Mouse (Mus musculus): ENCODE results near the gene Slc17a9. TPM values are rescaled to one million over a fixed set of nuclear protein-coding genes. Genes with fewer than 3 reads are reported as not detected.

Gene Slc17a9
- 197 and 221 TPM in 2 replicates for polyA plus RNA-seq (2012; rRNA removed)

DNA sequence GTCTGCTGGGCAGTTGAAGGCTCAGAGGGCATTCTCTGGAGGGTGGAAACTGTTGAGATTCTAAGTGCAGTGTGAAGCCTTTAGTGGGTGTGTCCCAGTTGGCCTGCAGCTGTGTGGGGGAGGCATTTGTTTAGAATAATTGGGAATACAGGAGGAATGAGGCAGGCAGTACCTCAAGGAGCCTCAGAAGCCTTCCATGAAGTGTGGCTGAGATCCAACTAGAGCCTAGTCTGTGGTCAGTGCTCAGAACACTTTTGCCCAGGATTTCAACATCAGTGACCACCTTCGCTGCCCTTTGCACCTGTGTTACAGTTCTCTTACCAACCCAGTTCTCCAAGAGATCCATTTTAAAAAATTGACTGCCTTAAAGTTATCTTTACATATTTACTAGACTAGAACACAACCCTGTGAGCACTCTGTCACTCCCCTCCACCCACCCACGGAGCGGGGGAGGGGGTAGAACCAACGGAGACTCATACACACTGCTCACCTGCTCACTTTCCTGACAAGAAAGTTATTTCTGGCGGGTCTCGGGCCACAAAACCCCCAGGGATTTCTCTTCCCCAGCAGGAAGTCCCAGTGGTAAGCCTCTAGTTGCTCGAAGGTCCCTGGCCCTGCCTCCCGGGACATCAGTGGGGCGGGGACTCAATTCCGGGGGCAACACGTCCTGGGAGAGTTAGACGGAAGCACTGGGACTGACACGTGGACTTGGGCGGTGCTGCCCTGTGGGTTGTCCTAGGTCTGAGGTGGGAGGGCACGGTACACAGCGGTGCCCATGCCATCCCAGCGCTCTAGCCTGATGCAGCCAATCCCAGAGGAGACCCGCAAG lies at the start of gene Slc17a9:
Slc17a9 (plus strand) TSS at position 679 of the 829 bp plus-strand sequence.
- no peak for DNase-seq (ENCODE audit: low read depth)

DNA sequence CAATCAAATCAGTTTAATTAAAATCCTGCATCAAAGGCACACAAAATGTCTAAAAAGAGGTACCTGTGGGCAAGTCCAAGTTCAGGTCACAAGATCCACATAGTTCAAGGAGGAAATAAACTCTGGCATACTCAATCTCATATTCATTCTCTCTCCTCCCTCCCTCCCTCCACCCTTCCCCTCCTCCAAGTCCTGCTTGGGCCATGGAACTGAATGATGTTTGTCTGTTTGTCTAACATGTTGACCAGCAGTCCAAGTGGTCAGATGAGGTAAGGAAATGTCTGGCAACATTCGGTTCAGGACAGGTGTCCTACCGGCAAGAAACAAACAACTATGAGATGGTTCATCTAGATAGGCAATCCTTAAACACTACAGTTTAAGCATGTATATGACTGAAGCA lies 48.4 kb upstream of the Slc17a9 start:
- no peak for DNase-seq (ENCODE audit: low read depth)

DNA sequence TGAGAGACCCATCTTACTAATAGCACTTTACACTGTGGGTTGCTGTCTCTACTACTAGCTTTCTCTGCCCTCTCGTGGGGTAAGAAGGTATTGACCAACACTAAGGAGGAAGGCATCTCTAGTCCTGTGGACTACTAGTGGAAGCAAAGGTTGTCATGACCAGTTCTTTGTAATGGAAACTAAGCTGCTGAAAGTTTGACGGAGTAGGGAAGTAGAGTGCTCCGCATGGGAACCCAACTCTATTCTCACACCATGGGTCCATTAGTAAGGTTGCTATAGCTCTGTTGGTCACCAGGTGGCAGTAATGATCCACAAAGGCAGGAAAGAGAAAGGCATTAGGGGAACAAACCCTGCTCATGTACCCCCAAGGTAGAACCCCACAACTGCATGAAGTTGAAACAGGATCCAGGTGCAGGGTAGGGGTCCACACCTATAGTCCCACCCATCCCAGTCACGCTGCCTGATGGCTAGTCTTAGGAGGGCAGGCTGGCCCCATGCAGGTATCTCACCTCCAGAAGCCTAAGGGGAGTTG lies 46.4 kb upstream of the Slc17a9 start:
- no peak for DNase-seq (ENCODE audit: low read depth)

DNA sequence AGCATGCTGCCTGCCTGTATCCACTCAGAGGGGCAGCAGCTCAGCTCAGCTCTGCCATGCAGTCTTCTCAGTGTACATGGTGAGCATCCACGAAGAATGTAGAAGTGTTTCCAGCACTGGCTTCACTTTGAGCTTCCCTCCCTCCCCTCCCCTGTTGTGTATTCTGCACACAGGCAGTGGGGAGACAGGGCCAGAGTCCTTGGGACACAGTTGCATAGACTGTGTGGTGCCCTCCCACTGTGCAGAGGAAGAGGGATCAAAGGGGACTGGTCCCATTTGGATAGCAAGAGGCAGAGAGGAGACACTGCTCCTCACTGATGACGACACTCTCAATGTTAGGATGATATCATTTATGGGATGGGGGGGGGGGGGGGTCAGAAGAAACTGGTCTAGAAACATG lies 43.8 kb upstream of the Slc17a9 start:
- DNase-seq (ENCODE audit: low read depth), result no peak

DNA sequence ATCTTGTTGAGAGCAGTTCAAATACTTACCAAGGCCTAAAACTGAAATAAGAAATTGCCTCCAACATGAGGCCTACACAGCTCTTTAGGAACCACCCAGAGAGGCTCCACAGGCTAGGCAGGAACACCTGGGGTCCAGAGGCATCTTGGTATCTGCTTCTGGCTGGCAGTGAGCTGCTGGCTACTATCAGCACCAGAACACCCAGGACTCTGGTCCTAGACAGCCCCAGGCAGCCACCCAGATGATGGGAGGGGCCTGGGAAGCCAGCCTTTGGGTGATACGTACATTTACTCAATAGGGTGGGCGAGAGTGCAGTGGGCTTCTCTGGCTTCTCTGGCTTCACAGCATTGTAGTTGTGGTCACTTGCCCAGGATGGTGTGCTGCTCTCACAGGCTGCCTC lies 41.5 kb upstream of the Slc17a9 start:
- no peak for DNase-seq (ENCODE audit: low read depth)

DNA sequence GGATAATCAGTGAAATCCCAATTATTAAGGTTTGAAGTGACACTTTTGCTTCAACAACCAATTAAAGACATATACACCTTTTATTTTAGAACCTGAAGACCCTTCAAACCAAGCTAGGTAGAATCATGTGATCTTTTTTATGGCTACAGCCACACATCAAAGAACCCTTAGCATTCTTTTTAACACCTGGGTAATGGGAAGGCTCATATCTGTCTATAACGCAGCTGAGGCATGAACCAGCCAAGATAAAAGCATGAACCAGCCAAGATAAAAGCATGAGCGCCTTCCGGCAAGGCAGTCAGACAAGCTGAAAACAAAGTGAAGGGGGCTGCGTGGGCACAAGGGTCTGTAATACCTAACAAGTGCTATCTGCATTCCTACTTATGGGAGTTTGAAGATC lies 41.0 kb upstream of the Slc17a9 start:
- no peak for DNase-seq (ENCODE audit: low read depth)

DNA sequence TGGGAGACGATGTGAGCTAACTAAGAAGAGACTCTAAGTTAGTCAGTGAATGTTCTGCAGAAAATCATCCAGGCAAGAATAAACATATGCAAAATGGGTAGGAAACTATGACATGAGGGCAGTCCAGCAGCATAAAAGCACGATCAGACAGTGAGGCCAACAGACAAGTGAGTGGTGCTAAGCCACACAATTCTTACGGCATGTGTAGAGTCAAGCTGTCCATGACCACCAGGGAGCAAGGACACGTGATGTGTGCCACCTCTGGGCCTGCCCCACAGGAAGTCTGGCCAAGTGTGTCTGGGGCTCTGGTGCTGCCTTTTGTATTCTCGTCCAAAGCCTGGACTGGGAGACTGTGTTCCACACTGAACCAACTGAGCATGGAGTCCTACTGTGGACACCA lies 35.2 kb upstream of the Slc17a9 start:
- DNase-seq (ENCODE audit: low read depth), result no peak

DNA sequence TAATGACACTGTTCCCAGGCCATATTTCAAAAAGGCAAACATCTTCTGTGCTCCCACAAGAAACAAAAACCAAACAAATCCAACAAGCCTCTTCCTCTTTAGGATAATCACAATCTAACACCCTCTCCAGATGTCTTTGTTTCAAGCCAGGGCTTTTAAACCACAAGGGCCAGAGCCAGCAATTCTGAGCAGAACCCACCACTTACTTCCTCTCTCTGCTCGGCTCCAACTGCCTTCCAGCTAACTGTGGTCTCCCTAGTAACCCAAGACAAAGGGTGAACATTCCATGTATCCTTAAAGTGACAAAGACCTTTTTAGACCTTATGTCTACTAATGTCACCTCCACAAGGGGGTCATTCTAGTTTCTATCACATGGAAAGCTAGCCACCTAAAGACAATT lies 32.4 kb upstream of the Slc17a9 start:
- DNase-seq (ENCODE audit: low read depth), result no peak

DNA sequence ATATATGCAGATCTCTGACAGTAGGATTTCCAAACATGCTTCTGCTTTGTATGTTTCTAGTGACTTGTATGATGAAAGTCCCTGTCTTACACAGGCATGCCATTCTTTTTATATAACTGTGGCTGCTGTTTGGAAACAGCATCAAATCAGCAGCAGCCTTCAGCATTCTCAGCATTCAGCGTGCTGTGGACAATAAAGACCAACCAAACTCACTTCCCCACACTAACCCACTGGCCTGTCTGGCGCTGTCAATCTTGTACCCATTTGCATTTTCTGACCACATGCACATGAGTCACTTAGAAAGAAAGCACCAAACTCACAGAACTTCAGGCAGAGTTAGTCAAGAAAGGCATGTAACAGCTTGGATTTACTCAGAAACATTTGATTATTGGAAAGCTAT lies 29.9 kb upstream of the Slc17a9 start:
- DNase-seq (ENCODE audit: low read depth), result no peak

DNA sequence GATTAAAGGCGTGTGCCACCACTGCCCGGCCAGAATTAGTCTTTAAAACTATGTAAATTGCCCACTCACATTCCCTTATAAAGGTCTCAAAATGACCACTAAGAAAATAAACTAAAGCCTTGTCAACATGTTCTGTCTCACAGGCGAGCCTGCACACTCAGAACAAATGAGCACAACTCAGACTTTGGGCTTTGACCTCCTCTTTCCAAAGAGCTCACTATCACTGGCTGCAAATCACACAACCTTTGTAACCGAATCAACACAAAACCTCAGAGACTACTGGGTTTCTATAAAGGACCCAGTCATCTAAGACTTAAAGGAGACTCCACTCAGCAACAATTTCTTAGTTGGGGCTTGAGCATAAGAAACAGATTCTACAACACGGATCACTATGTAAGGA lies 24.6 kb upstream of the Slc17a9 start:
- no peak for DNase-seq (ENCODE audit: low read depth)

DNA sequence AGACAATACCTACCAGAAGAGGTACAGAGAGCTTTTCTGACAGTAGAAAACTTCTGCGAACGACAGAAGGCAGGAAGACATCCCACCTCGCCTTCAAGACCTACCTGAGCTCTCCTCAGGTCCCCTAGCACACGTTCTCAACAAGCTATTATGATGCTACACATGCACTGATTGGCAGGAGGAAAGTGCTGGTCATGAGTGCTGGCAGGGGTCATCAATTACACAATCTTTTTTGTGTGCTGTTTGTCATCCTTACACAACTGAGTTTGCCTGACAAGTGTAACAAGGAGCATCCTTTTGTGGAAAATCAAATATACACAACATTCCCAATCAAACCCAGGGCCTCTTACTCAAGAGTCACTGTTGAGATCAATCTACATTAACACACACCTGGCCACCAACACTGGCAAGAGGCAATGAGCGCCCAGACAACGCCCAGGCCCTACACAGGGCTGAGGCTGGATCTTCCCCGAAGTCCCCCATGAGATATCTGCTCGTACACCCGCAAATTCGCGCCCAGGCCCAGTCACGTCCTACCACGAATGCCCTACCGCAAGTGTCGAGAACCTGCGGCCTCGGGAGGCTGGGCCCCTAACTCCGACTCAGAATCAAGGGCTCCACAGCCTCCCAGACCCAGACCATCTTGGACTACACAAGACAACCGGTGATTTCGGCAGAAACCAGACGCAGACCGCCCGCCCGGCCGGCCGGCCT lies 23.9 kb upstream of the Slc17a9 start:
- no peak for DNase-seq (ENCODE audit: low read depth)

DNA sequence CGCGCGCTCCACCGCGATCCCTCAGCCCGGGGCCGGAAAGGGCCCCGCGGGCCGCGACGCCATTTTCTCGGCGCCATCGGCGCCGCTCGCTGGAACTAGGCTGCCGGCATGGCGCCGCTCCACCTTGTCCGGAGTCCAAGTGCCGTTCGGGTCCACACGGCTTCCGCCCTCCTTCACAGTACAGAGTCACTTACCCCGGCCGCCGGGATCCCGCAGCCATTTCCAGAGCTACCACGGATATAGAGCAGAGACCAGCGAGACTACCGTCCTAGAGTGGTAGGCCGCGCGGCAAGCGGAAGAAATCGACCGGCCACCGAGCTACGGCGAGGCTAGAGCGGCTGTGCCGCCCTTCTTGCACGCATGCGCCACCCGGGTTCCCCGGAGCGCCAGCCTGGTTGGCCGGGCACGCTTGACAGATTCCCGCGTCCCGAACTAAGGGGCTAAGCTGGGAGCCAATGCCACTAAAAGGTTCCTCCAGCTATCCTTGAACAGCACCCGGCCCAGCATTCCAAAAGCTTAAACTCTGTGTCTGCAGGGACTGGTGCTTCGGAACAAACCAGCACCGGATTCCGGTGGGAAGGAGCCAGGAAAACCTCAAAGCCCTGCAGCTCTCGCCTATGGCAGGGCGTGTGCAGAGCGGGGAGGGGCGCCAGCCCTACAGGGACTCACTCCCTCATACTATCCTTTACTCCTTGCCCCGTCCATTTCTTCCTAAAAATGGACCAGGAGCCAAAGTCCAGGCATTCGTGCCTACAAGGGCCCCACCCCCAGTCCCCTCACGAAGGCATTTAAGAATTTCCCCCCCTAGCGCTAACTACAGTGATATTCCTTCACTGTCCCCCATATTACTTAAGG lies 23.1 kb upstream of the Slc17a9 start:
- no peak for DNase-seq (ENCODE audit: low read depth)

DNA sequence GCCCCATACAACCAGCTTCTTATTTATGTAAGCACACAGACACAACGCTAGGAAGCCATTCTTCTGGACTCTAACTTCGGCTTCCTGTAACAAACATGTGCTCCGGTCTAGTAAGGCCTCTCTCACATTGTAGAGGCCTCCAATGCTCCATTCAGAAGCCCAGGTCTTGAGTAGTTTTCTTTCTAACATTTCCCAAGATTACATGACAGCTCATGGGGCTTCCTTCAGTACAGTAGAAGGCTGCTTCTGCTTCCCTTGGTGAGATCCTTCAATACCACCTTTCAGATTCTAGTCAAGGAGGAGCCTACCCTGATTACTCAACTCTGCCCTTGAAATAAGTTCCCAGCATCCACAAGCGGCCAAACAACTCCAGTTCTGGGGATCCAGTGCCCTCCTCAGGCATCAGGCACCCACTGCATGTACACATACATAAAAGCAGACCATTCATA lies 22.3 kb upstream of the Slc17a9 start:
- DNase-seq (ENCODE audit: low read depth), result no peak

DNA sequence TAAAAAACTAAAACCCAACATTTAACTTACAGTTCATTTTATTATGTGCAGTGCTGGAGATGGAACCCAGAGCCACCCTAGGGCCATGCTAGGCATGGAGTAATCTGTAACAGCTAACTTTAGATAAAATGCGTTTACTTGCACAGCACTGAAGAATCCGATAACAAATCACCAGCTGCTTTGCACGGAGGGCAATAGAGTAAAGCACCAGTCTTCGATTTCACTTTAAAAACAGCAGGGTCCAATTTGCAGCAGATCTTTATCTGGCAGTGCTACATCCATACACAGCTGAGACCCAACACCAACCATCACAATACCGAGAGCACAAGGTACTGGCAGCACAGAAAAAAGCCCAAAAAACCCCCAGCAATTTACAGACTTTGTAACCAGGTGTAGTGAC lies 21.9 kb upstream of the Slc17a9 start:
- no peak for DNase-seq (ENCODE audit: low read depth)

DNA sequence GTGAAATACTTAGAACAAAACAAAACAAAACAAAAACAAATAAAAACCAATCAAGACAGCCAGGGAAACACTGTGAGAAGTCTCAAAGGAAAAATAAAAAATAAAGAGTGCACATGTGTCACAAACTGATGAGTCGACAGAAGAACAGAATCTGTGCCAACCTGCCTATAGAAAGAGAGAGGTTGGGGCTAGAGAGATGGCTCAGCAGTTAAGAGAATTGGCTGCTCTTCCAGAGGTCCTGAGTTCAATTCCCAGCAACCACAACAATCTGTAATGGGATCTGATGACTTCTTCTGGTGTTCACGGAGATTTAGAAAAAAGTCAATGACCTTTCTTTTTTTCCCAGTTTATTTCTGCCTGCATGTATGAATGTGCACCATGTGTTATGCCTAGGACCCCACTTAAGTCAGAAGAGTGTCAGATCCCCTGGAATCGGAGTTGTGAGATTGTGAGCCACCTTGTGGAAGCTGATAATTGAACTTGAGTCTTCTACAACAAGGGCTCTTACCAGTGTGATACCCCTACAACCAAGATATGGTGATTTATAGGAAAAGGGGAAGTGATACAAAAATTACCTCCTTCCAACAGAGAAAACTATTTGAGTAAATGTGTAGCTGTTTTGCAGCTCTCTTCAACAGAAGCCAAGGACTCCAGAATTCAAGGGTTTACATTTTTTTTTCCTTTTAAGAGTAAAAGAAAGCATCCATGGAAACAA lies 21.3 kb upstream of the Slc17a9 start:
- no peak for DNase-seq (ENCODE audit: low read depth)

DNA sequence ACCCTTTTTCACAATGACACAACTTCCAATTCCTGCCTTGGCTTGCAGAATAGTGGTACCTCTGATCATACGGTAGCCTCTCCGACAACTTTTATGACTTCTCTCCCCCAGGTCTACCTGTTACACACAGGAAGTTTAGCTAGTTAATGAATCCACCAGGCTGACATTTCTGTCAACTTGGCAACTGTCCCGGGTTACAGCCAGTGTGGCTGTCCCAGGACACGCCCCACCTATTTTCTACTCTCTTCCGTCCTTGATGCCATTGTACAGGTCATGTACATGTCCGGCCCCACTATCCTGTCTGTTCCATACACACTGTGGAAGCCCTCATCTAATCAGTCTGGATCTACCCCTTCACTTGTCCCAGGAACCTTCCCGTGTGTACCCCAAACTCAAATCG lies 20.5 kb upstream of the Slc17a9 start:
- DNase-seq (ENCODE audit: low read depth), result no peak

DNA sequence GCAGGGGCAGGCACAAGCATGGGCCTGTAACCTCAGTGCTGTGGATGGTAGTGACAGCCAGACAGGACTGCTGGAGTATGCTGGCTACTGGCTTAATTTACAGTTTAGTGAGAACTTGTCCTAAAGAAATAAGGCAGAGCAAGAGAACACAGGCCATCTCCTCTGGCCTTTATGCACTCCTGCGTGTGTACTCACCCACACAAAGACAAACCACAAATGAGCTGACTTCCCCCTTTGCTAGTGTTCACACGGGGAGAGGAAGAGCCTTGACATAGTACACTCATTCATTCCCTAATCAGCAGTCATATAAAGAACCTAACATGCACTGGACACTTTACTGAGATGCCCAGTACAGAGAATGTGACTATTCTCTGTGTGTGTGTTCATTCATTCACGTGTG lies 20.0 kb upstream of the Slc17a9 start:
- no peak for DNase-seq (ENCODE audit: low read depth)

DNA sequence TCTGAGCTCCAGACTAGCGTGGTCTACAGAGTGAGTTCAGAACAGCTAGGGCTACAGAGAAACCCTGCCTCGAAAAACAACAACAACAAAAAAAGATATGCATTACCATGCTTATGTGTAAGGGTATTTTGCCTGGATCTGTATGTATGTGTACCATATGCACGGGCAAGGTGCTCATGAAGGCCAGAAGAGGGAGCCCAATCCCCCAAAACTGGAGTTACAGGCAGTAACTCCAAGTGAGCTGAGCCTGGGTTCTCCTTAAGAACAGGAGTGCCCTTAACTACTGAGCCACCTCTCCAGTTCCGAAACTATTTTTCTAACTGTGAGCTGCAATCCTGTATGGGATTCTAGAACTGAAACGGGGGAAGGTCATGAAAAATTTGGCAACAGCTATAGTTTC lies 19.1 kb upstream of the Slc17a9 start:
- no peak for DNase-seq (ENCODE audit: low read depth)

DNA sequence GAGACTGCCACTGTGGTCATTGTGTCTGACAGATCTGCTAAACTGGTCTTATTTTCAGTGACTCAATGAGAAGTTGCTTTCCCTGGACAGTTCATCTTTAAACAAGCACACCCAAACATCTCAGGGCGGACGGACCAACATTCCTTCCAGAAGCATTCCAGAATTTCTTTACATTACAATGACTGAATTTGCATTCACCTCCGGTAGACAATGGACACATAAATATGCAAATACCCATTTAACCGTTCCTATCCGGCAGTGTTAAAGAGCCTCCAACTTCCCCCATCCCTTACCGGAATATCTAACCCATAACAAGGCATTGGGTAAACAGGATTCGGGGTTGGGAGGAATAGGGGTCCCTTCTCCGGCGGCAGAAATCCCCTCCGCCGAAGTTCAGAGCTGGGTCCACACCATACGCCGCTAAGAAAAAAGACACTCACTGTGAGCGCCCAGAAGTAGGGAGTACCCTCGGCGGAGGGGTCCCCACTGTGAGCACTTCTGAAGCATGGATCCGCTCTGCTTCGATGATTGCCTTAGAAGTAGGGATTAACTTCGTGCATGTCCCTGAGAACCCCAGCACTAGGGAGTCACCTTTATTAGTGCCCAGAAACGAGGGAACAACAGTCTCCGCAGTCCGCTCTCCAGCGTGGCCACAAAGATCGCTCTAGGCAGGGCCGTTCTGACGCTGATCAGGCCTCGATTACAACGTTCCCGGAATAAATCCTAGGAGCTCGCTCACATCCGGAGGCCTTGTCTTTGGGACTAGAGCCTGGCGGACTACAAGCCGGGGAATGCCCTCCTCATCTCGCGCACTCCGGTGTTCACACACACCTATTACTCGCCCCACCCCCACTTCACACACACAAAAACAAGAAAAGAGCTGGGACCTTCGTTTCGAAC lies 15.8 kb upstream of the Slc17a9 start:
- no peak for DNase-seq (ENCODE audit: low read depth)

DNA sequence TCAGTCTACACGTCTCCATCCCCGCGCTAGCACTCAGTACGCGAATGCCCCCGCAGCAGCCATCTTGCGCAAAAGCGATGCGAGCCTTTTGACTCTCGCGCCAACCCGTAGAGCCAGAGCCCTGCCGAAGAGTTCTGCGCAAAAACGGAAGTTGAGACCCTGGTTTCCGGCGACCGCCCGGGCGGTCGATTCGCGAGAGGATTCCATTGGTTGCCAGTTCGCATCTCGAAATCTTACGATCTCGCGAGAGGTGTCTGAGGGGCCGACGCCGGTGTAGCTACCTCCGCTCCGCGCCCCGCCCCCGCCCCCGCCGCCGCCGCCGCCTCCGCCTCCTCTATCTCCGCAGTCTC lies 15.2 kb upstream of the Slc17a9 start, which contains the start of the genes Dido1 and Gid8:
Dido1 (minus strand) TSS at position 77 of the 350 bp plus-strand sequence.
Gid8 (plus strand) TSS at position 195 of the 350 bp plus-strand sequence.
- DNase-seq (ENCODE audit: low read depth), result peak; percentile 65
